Mouse (Mus musculus) E14TG2a.4 (cell line): ENCODE measurements around the gene Izumo1.

ENCODE experiments used
- H3K27me3 ChIP-seq: 2 replicates; pipeline ENCODE4 v1.6.1; 2014; ENCODE audit warnings: low read length, control low read depth; ENCODE audit not compliant: insufficient read depth
- H3K36me3 ChIP-seq: 2 replicates; pipeline ENCODE4 v1.6.1; 2014; ENCODE audit warnings: low read length, control low read depth; ENCODE audit not compliant: insufficient read depth
- H3K4me1 ChIP-seq: replicated peaks from 2 replicates; pipeline ENCODE4 v1.6.1; 2014; ENCODE audit warnings: low read depth, low read length, control low read depth
- H3K4me3 ChIP-seq: replicated peaks from 2 replicates; pipeline ENCODE4 v1.5.1; 2014; ENCODE audit warnings: mild to moderate bottlenecking, low read length
- H3K9me3 ChIP-seq: 2 replicates; pipeline ENCODE4 v1.6.1; 2014; ENCODE audit warnings: low read length, control low read depth
- CTCF ChIP-seq: conservative IDR thresholded peaks from 2 replicates; pipeline ENCODE4 v1.5.1; 2014; ENCODE audit warnings: low read length
- NANOG ChIP-seq: IDR thresholded peaks from 2 replicates; pipeline ENCODE4 v1.6.1; 2014; ENCODE audit warnings: borderline replicate concordance, low read length, mixed read lengths
- POU5F1 ChIP-seq: IDR thresholded peaks from 2 replicates; pipeline ENCODE4 v1.6.1; 2014; ENCODE audit warnings: low read length, borderline replicate concordance

The Izumo1 gene

GRCm38 (mm10) chr7:45621443-45621842 is at the start of gene Izumo1:
Gene Izumo1, plus strand, starts transcription at chr7:45621811.
- H3K4me1 ChIP-seq = peaks cover 32% of the 10 kb centered on the region
- no peaks in the 10 kb centered on the region for H3K9me3 ChIP-seq
- peaks cover 77% of the 10 kb centered on the region for H3K27me3 ChIP-seq
- TF ChIP-seq NANOG = peak; percentile 35; the same call in 1 of the 2 replicates
- TF ChIP-seq POU5F1 = no peak
- no peaks in the 10 kb centered on the region for H3K36me3 ChIP-seq
- H3K4me3 ChIP-seq = peak within 1 kb of the TSS; percentile 46

- no peak for TF ChIP-seq CTCF
- no peak for TF ChIP-seq POU5F1
- no peak for TF ChIP-seq NANOG
- H3K4me1 ChIP-seq = peaks cover 83% of the 10 kb centered on the region
- H3K27me3 ChIP-seq = no peaks in the 10 kb centered on the region
- H3K36me3 ChIP-seq = peaks cover 43% of the 10 kb centered on the region
- H3K4me3 ChIP-seq = peak overlapping the region; percentile 87
- H3K9me3 ChIP-seq = no peaks in the 10 kb centered on the region
Measured at GRCm38 (mm10) chr7:45571966-45572365, 49.6 kb upstream of the Izumo1 start.

GRCm38 (mm10) chr7:45573954-45574353 is 47.7 kb upstream of the Izumo1 start:
- TF ChIP-seq CTCF (no peak), NANOG (no peak), POU5F1 (no peak)

GRCm38 (mm10) chr7:45574472-45575379 is 46.9 kb upstream of the Izumo1 start:
- Histone ChIP-seq H3K9me3 (no peaks in the 10 kb centered on the region), H3K4me3 (no peak overlapping the region; the same call in 1 of the 2 replicates), H3K27me3 (no peaks in the 10 kb centered on the region), H3K36me3 (peaks cover 51% of the 10 kb centered on the region), H3K4me1 (peaks cover 67% of the 10 kb centered on the region)
- TF ChIP-seq POU5F1 = no peak
- TF ChIP-seq NANOG = no peak
- TF ChIP-seq CTCF = no peak

More at GRCm38 (mm10) chr7:45573954-45574353, 47.7 kb upstream of the Izumo1 start:
- H3K4me3 ChIP-seq = 0 out of 2 replicates have a peak overlapping the region, but pooled peaks have one; percentile 4
- H3K4me1 ChIP-seq = peaks cover 74% of the 10 kb centered on the region
- no peaks in the 10 kb centered on the region for H3K9me3 ChIP-seq
- peaks cover 49% of the 10 kb centered on the region for H3K36me3 ChIP-seq
- no peaks in the 10 kb centered on the region for H3K27me3 ChIP-seq

GRCm38 (mm10) chr7:45585923-45586322 is 35.7 kb upstream of the Izumo1 start:
- peaks cover 79% of the 10 kb centered on the region for H3K36me3 ChIP-seq
- no peaks in the 10 kb centered on the region for H3K9me3 ChIP-seq
- H3K4me3 ChIP-seq = no peak overlapping the region
- no peaks in the 10 kb centered on the region for H3K27me3 ChIP-seq
- H3K4me1 ChIP-seq = peaks cover 55% of the 10 kb centered on the region
- TF ChIP-seq POU5F1 (no peak), CTCF (no peak), NANOG (no peak)

- Histone ChIP-seq H3K9me3 (no peaks in the 10 kb centered on the region), H3K36me3 (peaks cover 60% of the 10 kb centered on the region)
- no peak for TF ChIP-seq POU5F1
- TF ChIP-seq CTCF = no peak
- TF ChIP-seq NANOG = no peak
Measured at GRCm38 (mm10) chr7:45587631-45588592, 33.7 kb upstream of the Izumo1 start.

GRCm38 (mm10) chr7:45589173-45589572 is 32.4 kb upstream of the Izumo1 start:
- Histone ChIP-seq H3K27me3 (no peaks in the 10 kb centered on the region), H3K4me3 (peak overlapping the region; percentile 54; the same call in 1 of the 2 replicates), H3K4me1 (peaks cover 60% of the 10 kb centered on the region), H3K9me3 (no peaks in the 10 kb centered on the region), H3K36me3 (peaks cover 52% of the 10 kb centered on the region)
- TF ChIP-seq CTCF (peak; percentile 79), NANOG (no peak), POU5F1 (no peak)

More at GRCm38 (mm10) chr7:45587631-45588592, 33.7 kb upstream of the Izumo1 start:
- no peaks in the 10 kb centered on the region for H3K27me3 ChIP-seq
- H3K4me3 ChIP-seq = no peak overlapping the region
- H3K4me1 ChIP-seq = peaks cover 59% of the 10 kb centered on the region

GRCm38 (mm10) chr7:45589898-45590297 is 31.7 kb upstream of the Izumo1 start:
- Histone ChIP-seq H3K27me3 (no peaks in the 10 kb centered on the region), H3K9me3 (no peaks in the 10 kb centered on the region), H3K4me3 (no peak overlapping the region), H3K4me1 (peaks cover 61% of the 10 kb centered on the region), H3K36me3 (peaks cover 48% of the 10 kb centered on the region)
- no peak for TF ChIP-seq POU5F1
- TF ChIP-seq NANOG = no peak
- TF ChIP-seq CTCF = no peak
